Mouse (Mus musculus): Measurements from ENCODE around the gene Zfp704. TPM values are rescaled to one million over a fixed set of nuclear protein-coding genes. Genes with fewer than 3 reads are reported as not detected.

Gene Zfp704
- polyA plus RNA-seq, 1 experiment from 2014 or later = 9.2 TPM

GRCm38 (mm10) chr3:9617101-9617500 lies 7.2 kb upstream of the Zfp704 start:
- Histone ChIP-seq H3K4me2 (ENCODE audit: low read length) (no peak overlapping the region), H3K27me3 (ENCODE audit: control insufficient read depth, insufficient read depth, low read length) (no peaks in the 10 kb centered on the region), H3K9ac (ENCODE audit: low read length) (no peak overlapping the region), H3K4me3 (ENCODE audit: control insufficient read depth in 1 of 2, insufficient read depth in 1 of 2, low read depth in 1 of 2, low read length in 2 of 2) (no peak overlapping the region), H3K4me1 (ENCODE audit: control insufficient read depth in 2 of 2, insufficient read depth in 2 of 2, low read length in 2 of 2) (no peaks in the 10 kb centered on the region; a peak in 1 of 4 replicates), H3K36me3 (ENCODE audit: control insufficient read depth, insufficient read depth, low read length) (no peaks in the 10 kb centered on the region), H3K27ac (replicated peaks in 1 of 2; ENCODE audit: control insufficient read depth in 1 of 2, insufficient read depth in 1 of 2, low read depth in 2 of 2, low read length in 2 of 2) (no peak overlapping the region), H3K9me3 (ENCODE audit: control insufficient read depth, low read length) (no peaks in the 10 kb centered on the region)
- no peak for ATAC-seq (ENCODE audit: insufficient number of reproducible peaks, insufficient read depth, low FRiP score, low read depth)
- WGBS = 74% methylated on average over 9 of the region's 9 CpGs

GRCm38 (mm10) chr3:9614676-9615075 lies 4.8 kb upstream of the Zfp704 start:
- Histone ChIP-seq H3K27me3 (ENCODE audit: control insufficient read depth, insufficient read depth, low read length) (no peaks in the 10 kb centered on the region), H3K4me1 (ENCODE audit: control insufficient read depth in 2 of 2, insufficient read depth in 2 of 2, low read length in 2 of 2) (peaks cover 0 to 2% of the 10 kb centered on the region in 2 experiments; a peak in 1 of 4 replicates), H3K27ac (replicated peaks in 1 of 2; ENCODE audit: control insufficient read depth in 1 of 2, insufficient read depth in 1 of 2, low read depth in 2 of 2, low read length in 2 of 2) (no peak overlapping the region), H3K9me3 (ENCODE audit: control insufficient read depth, low read length) (no peaks in the 10 kb centered on the region), H3K4me2 (ENCODE audit: low read length) (no peak overlapping the region), H3K36me3 (ENCODE audit: control insufficient read depth, insufficient read depth, low read length) (no peaks in the 10 kb centered on the region), H3K4me3 (ENCODE audit: control insufficient read depth in 1 of 2, insufficient read depth in 1 of 2, low read depth in 1 of 2, low read length in 2 of 2) (no peak overlapping the region), H3K9ac (ENCODE audit: low read length) (no peak overlapping the region)
- WGBS = 47% methylated on average over 12 of the region's 12 CpGs
- ATAC-seq (ENCODE audit: insufficient number of reproducible peaks, insufficient read depth, low FRiP score, low read depth) = no peak

- Histone ChIP-seq H3K36me3 (ENCODE audit: control insufficient read depth, insufficient read depth, low read length) (no peaks in the 10 kb centered on the region), H3K9me3 (ENCODE audit: control insufficient read depth, low read length) (no peaks in the 10 kb centered on the region), H3K4me2 (ENCODE audit: low read length) (no peak overlapping the region), H3K27me3 (ENCODE audit: control insufficient read depth, insufficient read depth, low read length) (no peaks in the 10 kb centered on the region), H3K9ac (ENCODE audit: low read length) (no peak overlapping the region), H3K4me1 (ENCODE audit: control insufficient read depth in 2 of 2, insufficient read depth in 2 of 2, low read length in 2 of 2) (peaks cover 0 to 2% of the 10 kb centered on the region in 2 experiments; a peak in 1 of 4 replicates), H3K27ac (replicated peaks in 1 of 2; ENCODE audit: control insufficient read depth in 1 of 2, insufficient read depth in 1 of 2, low read depth in 2 of 2, low read length in 2 of 2) (no peak overlapping the region), H3K4me3 (ENCODE audit: control insufficient read depth in 1 of 2, insufficient read depth in 1 of 2, low read depth in 1 of 2, low read length in 2 of 2) (no peak overlapping the region)
- ATAC-seq (ENCODE audit: insufficient number of reproducible peaks, insufficient read depth, low FRiP score, low read depth) = no peak
- 70% methylated on average over 8 of the region's 8 CpGs for WGBS
Measured at GRCm38 (mm10) chr3:9614011-9614410, 4.1 kb upstream of the Zfp704 start.

- ATAC-seq (ENCODE audit: insufficient number of reproducible peaks, insufficient read depth, low FRiP score, low read depth) = no peak
- Histone ChIP-seq H3K4me3 (ENCODE audit: control insufficient read depth in 1 of 2, insufficient read depth in 1 of 2, low read depth in 1 of 2, low read length in 2 of 2) (no peak overlapping the region), H3K9ac (ENCODE audit: low read length) (no peak overlapping the region), H3K36me3 (ENCODE audit: control insufficient read depth, insufficient read depth, low read length) (no peaks in the 10 kb centered on the region), H3K4me2 (ENCODE audit: low read length) (no peak overlapping the region), H3K27me3 (ENCODE audit: control insufficient read depth, insufficient read depth, low read length) (no peaks in the 10 kb centered on the region), H3K27ac (replicated peaks in 1 of 2; ENCODE audit: control insufficient read depth in 1 of 2, insufficient read depth in 1 of 2, low read depth in 2 of 2, low read length in 2 of 2) (no peak overlapping the region), H3K9me3 (ENCODE audit: control insufficient read depth, low read length) (no peaks in the 10 kb centered on the region), H3K4me1 (ENCODE audit: control insufficient read depth in 2 of 2, insufficient read depth in 2 of 2, low read length in 2 of 2) (peaks cover 4 to 13% of the 10 kb centered on the region in 2 experiments)
- 72% methylated on average over 4 of the region's 4 CpGs for WGBS
Measured at GRCm38 (mm10) chr3:9611226-9611625, 1.3 kb upstream of the Zfp704 start.

GRCm38 (mm10) chr3:9610426-9610825 lies 541 bp upstream of the Zfp704 start:
- ATAC-seq (ENCODE audit: insufficient number of reproducible peaks, insufficient read depth, low FRiP score, low read depth) = no peak
- 81% methylated on average over 2 of the region's 2 CpGs for WGBS
- Histone ChIP-seq H3K4me3 (ENCODE audit: control insufficient read depth in 1 of 2, insufficient read depth in 1 of 2, low read depth in 1 of 2, low read length in 2 of 2) (peak overlapping the region; percentile 92 to 99; a peak in 3 of 4 replicates), H3K27me3 (ENCODE audit: control insufficient read depth, insufficient read depth, low read length) (no peaks in the 10 kb centered on the region), H3K9ac (ENCODE audit: low read length) (no peak overlapping the region; the same call in 1 of the 2 replicates), H3K36me3 (ENCODE audit: control insufficient read depth, insufficient read depth, low read length) (no peaks in the 10 kb centered on the region), H3K4me1 (ENCODE audit: control insufficient read depth in 2 of 2, insufficient read depth in 2 of 2, low read length in 2 of 2) (peaks cover 4 to 20% of the 10 kb centered on the region in 2 experiments), H3K27ac (replicated peaks in 1 of 2; ENCODE audit: control insufficient read depth in 1 of 2, insufficient read depth in 1 of 2, low read depth in 2 of 2, low read length in 2 of 2) (peak overlapping the region; percentile 90 to 97; a peak in 3 of 4 replicates), H3K4me2 (ENCODE audit: low read length) (peak overlapping the region; percentile 69), H3K9me3 (ENCODE audit: control insufficient read depth, low read length) (no peaks in the 10 kb centered on the region)

- Histone ChIP-seq H3K4me3 (ENCODE audit: control insufficient read depth in 1 of 2, insufficient read depth in 1 of 2, low read depth in 1 of 2, low read length in 2 of 2) (peak overlapping the region; percentile 92 to 99), H3K4me2 (ENCODE audit: low read length) (peak overlapping the region; percentile 69), H3K9me3 (ENCODE audit: control insufficient read depth, low read length) (no peaks in the 10 kb centered on the region), H3K4me1 (ENCODE audit: control insufficient read depth in 2 of 2, insufficient read depth in 2 of 2, low read length in 2 of 2) (peaks cover 6 to 21% of the 10 kb centered on the region in 2 experiments), H3K27me3 (ENCODE audit: control insufficient read depth, insufficient read depth, low read length) (no peaks in the 10 kb centered on the region), H3K9ac (ENCODE audit: low read length) (peak overlapping the region; percentile 94), H3K36me3 (ENCODE audit: control insufficient read depth, insufficient read depth, low read length) (no peaks in the 10 kb centered on the region), H3K27ac (replicated peaks in 1 of 2; ENCODE audit: control insufficient read depth in 1 of 2, insufficient read depth in 1 of 2, low read depth in 2 of 2, low read length in 2 of 2) (peak overlapping the region; percentile 90 to 97)
- WGBS = under 1% methylated on average over 90 of the region's 94 CpGs
- peak; percentile 9; the same call in 1 of the 2 replicates for ATAC-seq (ENCODE audit: insufficient number of reproducible peaks, insufficient read depth, low FRiP score, low read depth)
Measured at GRCm38 (mm10) chr3:9608906-9609580, 842 bp downstream of the Zfp704 start.

- Histone ChIP-seq H3K9ac (ENCODE audit: low read length) (peak overlapping the region; percentile 94), H3K4me1 (ENCODE audit: control insufficient read depth in 2 of 2, insufficient read depth in 2 of 2, low read length in 2 of 2) (peaks cover 6 to 21% of the 10 kb centered on the region in 2 experiments), H3K27me3 (ENCODE audit: control insufficient read depth, insufficient read depth, low read length) (no peaks in the 10 kb centered on the region), H3K36me3 (ENCODE audit: control insufficient read depth, insufficient read depth, low read length) (no peaks in the 10 kb centered on the region), H3K4me2 (ENCODE audit: low read length) (peak overlapping the region; percentile 69), H3K9me3 (ENCODE audit: control insufficient read depth, low read length) (no peaks in the 10 kb centered on the region), H3K27ac (replicated peaks in 1 of 2; ENCODE audit: control insufficient read depth in 1 of 2, insufficient read depth in 1 of 2, low read depth in 2 of 2, low read length in 2 of 2) (peak overlapping the region; percentile 9 to 97), H3K4me3 (ENCODE audit: control insufficient read depth in 1 of 2, insufficient read depth in 1 of 2, low read depth in 1 of 2, low read length in 2 of 2) (peak overlapping the region; percentile 92 to 99)
- no peak for ATAC-seq (ENCODE audit: insufficient number of reproducible peaks, insufficient read depth, low FRiP score, low read depth)
- WGBS = under 1% methylated on average over 16 of the region's 16 CpGs
Measured at GRCm38 (mm10) chr3:9608441-9608905, 1.4 kb downstream of the Zfp704 start.

Measured in heart, embryonic 14.5 days (tissue).